Mouse (Mus musculus): ENCODE data around the gene Afg3l1.
"Not testable (repeated sequence)": the region's sequence is repeated elsewhere in the genome, so short reads cannot be mapped to it uniquely, and the experiment has no call there.

Gene Afg3l1

GRCm38 (mm10) chr8:123477737-123478258 lies at the start of gene Afg3l1:
Afg3l1 (plus strand) TSS chr8:123477903.
- in situ Hi-C loops (cut with MboI; ENCODE audit: low pct_unique_long_range_greater_than_20kb in 1 of 2, low sequenced_read_pairs in 2 of 2, unreplicated experiment in 1 of 2) = no loop called here

- in situ Hi-C loops (cut with MboI; ENCODE audit: low pct_unique_long_range_greater_than_20kb in 1 of 2, low sequenced_read_pairs in 2 of 2, unreplicated experiment in 1 of 2) = no loop called here
Measured at GRCm38 (mm10) chr8:123428343-123428893, 49.3 kb upstream of the Afg3l1 start.

- in situ Hi-C loops (cut with MboI; ENCODE audit: low pct_unique_long_range_greater_than_20kb in 1 of 2, low sequenced_read_pairs in 2 of 2, unreplicated experiment in 1 of 2) = no loop called here
Measured at GRCm38 (mm10) chr8:123428939-123429721, 48.6 kb upstream of the Afg3l1 start.

- in situ Hi-C loops (cut with MboI; ENCODE audit: low pct_unique_long_range_greater_than_20kb in 1 of 2, low sequenced_read_pairs in 2 of 2, unreplicated experiment in 1 of 2) = not testable (repeated sequence)
Measured at GRCm38 (mm10) chr8:123429722-123430013, 48.0 kb upstream of the Afg3l1 start.

- in situ Hi-C loops (cut with MboI; ENCODE audit: low pct_unique_long_range_greater_than_20kb in 1 of 2, low sequenced_read_pairs in 2 of 2, unreplicated experiment in 1 of 2) = not testable (repeated sequence)
Measured at GRCm38 (mm10) chr8:123430936-123431335, 46.8 kb upstream of the Afg3l1 start.

- in situ Hi-C loops (cut with MboI; ENCODE audit: low pct_unique_long_range_greater_than_20kb in 1 of 2, low sequenced_read_pairs in 2 of 2, unreplicated experiment in 1 of 2) = no loop called here
Measured at GRCm38 (mm10) chr8:123431616-123432365, 45.9 kb upstream of the Afg3l1 start.

- in situ Hi-C loops (cut with MboI; ENCODE audit: low pct_unique_long_range_greater_than_20kb in 1 of 2, low sequenced_read_pairs in 2 of 2, unreplicated experiment in 1 of 2) = no loop called here
Measured at GRCm38 (mm10) chr8:123432381-123432780, 45.3 kb upstream of the Afg3l1 start.

GRCm38 (mm10) chr8:123433241-123433974 lies 44.3 kb upstream of the Afg3l1 start:
- in situ Hi-C loops (cut with MboI; ENCODE audit: low pct_unique_long_range_greater_than_20kb in 1 of 2, low sequenced_read_pairs in 2 of 2, unreplicated experiment in 1 of 2) = not testable (repeated sequence)

- in situ Hi-C loops (cut with MboI; ENCODE audit: low pct_unique_long_range_greater_than_20kb in 1 of 2, low sequenced_read_pairs in 2 of 2, unreplicated experiment in 1 of 2) = no loop called here
Measured at GRCm38 (mm10) chr8:123441788-123442187, 35.9 kb upstream of the Afg3l1 start.

GRCm38 (mm10) chr8:123442351-123442750 lies 35.4 kb upstream of the Afg3l1 start:
- in situ Hi-C loops (cut with MboI; ENCODE audit: low pct_unique_long_range_greater_than_20kb in 1 of 2, low sequenced_read_pairs in 2 of 2, unreplicated experiment in 1 of 2) = no loop called here

- in situ Hi-C loops (cut with MboI; ENCODE audit: low pct_unique_long_range_greater_than_20kb in 1 of 2, low sequenced_read_pairs in 2 of 2, unreplicated experiment in 1 of 2) = no loop called here
Measured at GRCm38 (mm10) chr8:123442871-123443575, 34.7 kb upstream of the Afg3l1 start.

GRCm38 (mm10) chr8:123443576-123443921 lies 34.2 kb upstream of the Afg3l1 start:
- in situ Hi-C loops (cut with MboI; ENCODE audit: low pct_unique_long_range_greater_than_20kb in 1 of 2, low sequenced_read_pairs in 2 of 2, unreplicated experiment in 1 of 2) = no loop called here

- in situ Hi-C loops (cut with MboI; ENCODE audit: low pct_unique_long_range_greater_than_20kb in 1 of 2, low sequenced_read_pairs in 2 of 2, unreplicated experiment in 1 of 2) = no loop called here
Measured at GRCm38 (mm10) chr8:123444131-123444530, 33.6 kb upstream of the Afg3l1 start.

- in situ Hi-C loops (cut with MboI; ENCODE audit: low pct_unique_long_range_greater_than_20kb in 1 of 2, low sequenced_read_pairs in 2 of 2, unreplicated experiment in 1 of 2) = no loop called here
Measured at GRCm38 (mm10) chr8:123445981-123446380, 31.7 kb upstream of the Afg3l1 start.

- in situ Hi-C loops (cut with MboI; ENCODE audit: low pct_unique_long_range_greater_than_20kb in 1 of 2, low sequenced_read_pairs in 2 of 2, unreplicated experiment in 1 of 2) = no loop called here
Measured at GRCm38 (mm10) chr8:123446799-123447198, 30.9 kb upstream of the Afg3l1 start.

GRCm38 (mm10) chr8:123450783-123451182 lies 26.9 kb upstream of the Afg3l1 start:
- in situ Hi-C loops (cut with MboI; ENCODE audit: low pct_unique_long_range_greater_than_20kb in 1 of 2, low sequenced_read_pairs in 2 of 2, unreplicated experiment in 1 of 2) = no loop called here

- in situ Hi-C loops (cut with MboI; ENCODE audit: low pct_unique_long_range_greater_than_20kb in 1 of 2, low sequenced_read_pairs in 2 of 2, unreplicated experiment in 1 of 2) = not testable (repeated sequence)
Measured at GRCm38 (mm10) chr8:123451747-123452146, 26.0 kb upstream of the Afg3l1 start.

- in situ Hi-C loops (cut with MboI; ENCODE audit: low pct_unique_long_range_greater_than_20kb in 1 of 2, low sequenced_read_pairs in 2 of 2, unreplicated experiment in 1 of 2) = no loop called here
Measured at GRCm38 (mm10) chr8:123452149-123452548, 25.6 kb upstream of the Afg3l1 start.

Data from mouse embryonic stem cell (cell line).